Mouse (Mus musculus) adrenal gland, postnatal 14 days (tissue): ENCODE data around the gene Hace1. TPM values are rescaled to one million over a fixed set of nuclear protein-coding genes. Genes with fewer than 3 reads are reported as not detected.

Experiments
- DNase-seq: peaks from one replicate; pipeline ENCODE4 v3.0.0; 2021; ENCODE audit warnings: mixed read lengths
- microRNA-seq, 2 experiments: library from miRNA; unstranded; fragments of <30 nt; microRNA quantifications; one replicate each; pipeline ENCODE4 v1.2.0; 2021
- total RNA-seq: library from RNA; stranded (reverse); gene quantifications from 2 replicates; pipeline ENCODE4 v1.2.3, GENCODE M21; 2021

The Hace1 gene
- total RNA-seq, 1 experiment from 2014 or later, result 8.9 TPM

DNA sequence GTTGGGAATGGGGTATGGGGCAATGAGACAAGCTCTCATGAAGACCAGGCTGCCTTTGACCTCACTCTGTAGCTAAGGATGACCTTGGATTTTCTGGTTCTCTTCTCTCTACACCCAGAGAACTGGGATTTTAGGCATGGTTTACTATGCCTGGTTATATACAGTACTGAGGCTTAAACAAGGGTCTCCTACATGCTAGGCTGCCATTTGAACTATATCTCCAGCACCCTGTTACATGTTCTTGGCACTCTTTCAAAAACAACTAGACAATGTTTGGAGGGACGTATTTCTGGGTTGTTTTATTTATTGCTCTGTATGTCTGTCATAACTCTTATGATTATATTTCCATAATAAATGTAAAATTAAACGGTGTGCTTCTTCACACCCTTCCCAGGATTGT, 129.2 kb downstream of the Hace1 start:
- no peak for DNase-seq

DNA sequence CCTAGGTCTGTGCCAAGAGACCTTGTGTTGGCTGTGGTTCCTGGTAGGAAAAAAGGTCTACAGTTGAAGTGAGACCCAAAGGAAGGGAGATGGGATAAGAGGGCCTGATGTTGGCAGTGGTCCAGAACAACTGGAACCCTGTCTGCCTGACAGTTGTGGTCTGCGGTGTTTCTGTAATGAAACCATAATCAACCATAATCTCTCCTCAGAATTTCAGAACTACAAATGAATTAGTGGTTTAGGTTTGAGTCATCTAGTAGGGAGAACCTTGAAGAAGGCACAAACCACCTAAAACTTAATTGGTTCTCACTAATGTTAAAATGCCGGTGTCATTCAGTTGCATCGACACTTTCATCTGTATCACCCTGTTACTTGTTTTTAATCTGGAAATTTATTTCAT, 133.2 kb downstream of the Hace1 start:
- DNase-seq, result no peak

DNA sequence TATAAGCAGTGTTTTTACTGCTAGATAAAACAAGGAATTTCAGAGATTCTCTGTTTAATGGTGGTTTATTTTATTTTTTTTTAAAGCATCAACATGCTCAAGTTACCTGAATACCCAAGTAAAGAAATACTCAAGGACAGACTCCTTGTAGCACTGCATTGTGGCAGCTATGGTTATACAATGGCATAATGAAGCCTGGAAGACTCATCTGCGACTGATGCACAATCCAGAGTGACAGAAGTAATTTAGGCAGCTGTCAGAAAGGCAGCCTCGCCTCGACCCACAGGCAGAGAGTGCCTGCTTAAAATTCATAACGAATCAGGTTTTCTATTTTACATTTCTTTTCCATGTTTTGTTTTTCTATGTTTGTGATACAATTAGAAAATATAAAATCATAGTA, 133.7 kb downstream of the Hace1 start:
- no peak for DNase-seq

Small RNA genes within 50 kb of the gene (microRNA-seq; reads per million reads assigned to microRNA genes)
- gene Gm27731, result 0 reads per million in 2 experiments

Other genes starting within 250 kb of the Hace1 start
- gene Bves, start 242.1 kb upstream of the Hace1 start, total RNA-seq, result 0.41 and 0.53 TPM in 2 replicates
- 0.11 TPM in 1 of 2 replicates, not detected in the other for gene Lin28b, start 91.4 kb upstream of the Hace1 start, total RNA-seq